Mouse (Mus musculus) forebrain, embryonic 12.5 days (tissue): ENCODE results near the gene Map3k11. TPM values are rescaled to one million over a fixed set of nuclear protein-coding genes. Genes with fewer than 3 reads are reported as not detected.
A peak's percentile ranks its signal among the peaks of the same experiment; 100 is the strongest.

Source experiments
- ATAC-seq: fragments of 200-750 bp; cut with Nextera tagmentation; 2 replicates; pipeline ENCODE4 v1.8.0; 2017; ENCODE audit warnings: moderate TSS enrichment; ENCODE audit not compliant: low FRiP score
- H3K27ac ChIP-seq: fragments of 300-500 bp; sonication (generic); 2 replicates; pipeline ENCODE4 v1.5.1; 2016; ENCODE audit warnings: mild to moderate bottlenecking
- H3K27me3 ChIP-seq: fragments of 300-500 bp; sonication (generic); 2 replicates; pipeline ENCODE4 v1.6.1; 2016; ENCODE audit warnings: mild to moderate bottlenecking
- H3K36me3 ChIP-seq: fragments of 300-500 bp; sonication (generic); replicated peaks from 2 replicates; pipeline ENCODE4 v1.6.1; 2016; ENCODE audit warnings: mild to moderate bottlenecking
- H3K4me1 ChIP-seq: fragments of 300-500 bp; sonication (generic); 2 replicates; pipeline ENCODE4 v1.6.1; 2016
- H3K4me2 ChIP-seq: fragments of 300-500 bp; sonication (generic); 2 replicates; pipeline ENCODE4 v1.6.1; 2016; ENCODE audit warnings: mild to moderate bottlenecking, moderate library complexity
- H3K4me3 ChIP-seq: fragments of 300-500 bp; sonication (generic); replicated peaks from 2 replicates; pipeline ENCODE4 v1.5.1; 2016; ENCODE audit warnings: mild to moderate bottlenecking
- H3K9ac ChIP-seq: fragments of 300-500 bp; sonication (generic); 2 replicates; pipeline ENCODE4 v1.6.1; 2016; ENCODE audit warnings: mild to moderate bottlenecking
- H3K9me3 ChIP-seq: fragments of 300-500 bp; sonication (generic); 2 replicates; pipeline ENCODE4 v1.6.1; 2016
- WGBS: fragments of 180-500 bp; shearing (Covaris S2); methylation state at CpG from one replicate; pipeline ENCODE4 v1.1.7; 2016; 5-methylcytosine and 5-hydroxymethylcytosine counted together
- polyA plus RNA-seq: library from polyadenylated mRNA; unstranded; fragments of >200 nt; fragmentation: Nextera tagmentation; extraction: Ambion mirVana; gene quantifications from 2 replicates; pipeline ENCODE4 v1.2.1, GENCODE M21; 2016

The Map3k11 gene
- polyA plus RNA-seq, 1 experiment from 2014 or later = 19.2 TPM

- Histone ChIP-seq H3K4me2 (peak within 1 kb of the TSS; percentile 98), H3K27me3 (peaks cover 4% of the 10 kb centered on the region; the same call in 1 of the 2 replicates), H3K9me3 (no peaks in the 10 kb centered on the region), H3K4me1 (peaks cover 64% of the 10 kb centered on the region), H3K4me3 (peak within 1 kb of the TSS; percentile 87), H3K9ac (peak within 1 kb of the TSS; percentile 97), H3K27ac (peak within 1 kb of the TSS; percentile 95), H3K36me3 (peaks cover 15% of the 10 kb centered on the region)
- under 1% methylated on average over 35 of the region's 37 CpGs for WGBS
- ATAC-seq = peak; percentile 82
Observed at GRCm38 (mm10) chr19:5729444-5729815, 40.9 kb downstream of the Map3k11 start, which contains the start of gene Fam89b. Gene Fam89b (minus strand): TSS chr19:5729653.

GRCm38 (mm10) chr19:5730314-5731186 lies 42.0 kb downstream of the Map3k11 start:
- Histone ChIP-seq H3K9me3 (no peaks in the 10 kb centered on the region), H3K4me1 (peaks cover 52% of the 10 kb centered on the region), H3K27me3 (peaks cover 13% of the 10 kb centered on the region; the same call in 1 of the 2 replicates), H3K9ac (peak overlapping the region; percentile 78; the same call in 1 of the 2 replicates), H3K4me3 (peak overlapping the region; percentile 77), H3K36me3 (peaks cover 4% of the 10 kb centered on the region), H3K4me2 (peak overlapping the region; percentile 98), H3K27ac (no peak overlapping the region)
- no peak for ATAC-seq
- WGBS = 74% methylated on average over 29 of the region's 29 CpGs

GRCm38 (mm10) chr19:5731264-5731978 lies 42.9 kb downstream of the Map3k11 start:
- H3K4me1 ChIP-seq = peaks cover 44% of the 10 kb centered on the region
- peak; percentile 88 for ATAC-seq
- H3K4me3 ChIP-seq = peak overlapping the region; percentile 77
- H3K9ac ChIP-seq = peak overlapping the region; percentile 78
- under 1% methylated on average over 47 of the region's 47 CpGs for WGBS
- peak overlapping the region; percentile 42; the same call in 1 of the 2 replicates for H3K27ac ChIP-seq
- H3K9me3 ChIP-seq = no peaks in the 10 kb centered on the region
- peaks cover 20% of the 10 kb centered on the region for H3K27me3 ChIP-seq
- no peaks in the 10 kb centered on the region for H3K36me3 ChIP-seq
- H3K4me2 ChIP-seq = peak overlapping the region; percentile 98

- Histone ChIP-seq H3K4me3 (no peak overlapping the region), H3K36me3 (no peaks in the 10 kb centered on the region), H3K27me3 (peaks cover 30% of the 10 kb centered on the region), H3K9me3 (no peaks in the 10 kb centered on the region), H3K4me2 (no peak overlapping the region), H3K27ac (no peak overlapping the region), H3K4me1 (peaks cover 21% of the 10 kb centered on the region), H3K9ac (no peak overlapping the region)
- 85% methylated on average over 9 of the region's 9 CpGs for WGBS
- ATAC-seq = no peak
Observed at GRCm38 (mm10) chr19:5734325-5734724, 45.8 kb downstream of the Map3k11 start.

GRCm38 (mm10) chr19:5739446-5739845 lies 50.9 kb downstream of the Map3k11 start:
- Histone ChIP-seq H3K4me1 (peaks cover 27% of the 10 kb centered on the region), H3K9me3 (no peaks in the 10 kb centered on the region), H3K4me2 (no peak overlapping the region), H3K27ac (no peak overlapping the region), H3K27me3 (peaks cover 68% of the 10 kb centered on the region), H3K9ac (no peak overlapping the region), H3K4me3 (no peak overlapping the region), H3K36me3 (no peaks in the 10 kb centered on the region)
- WGBS = 54% methylated on average over 2 of the region's 2 CpGs
- no peak for ATAC-seq

- H3K4me3 ChIP-seq = peak within 1 kb of the TSS; percentile 47
- H3K4me2 ChIP-seq = peak within 1 kb of the TSS; percentile 81
- peaks cover 31% of the 10 kb centered on the region for H3K4me1 ChIP-seq
- H3K36me3 ChIP-seq = no peaks in the 10 kb centered on the region
- WGBS = 12% methylated on average over 13 of the region's 14 CpGs
- H3K9ac ChIP-seq = peak within 1 kb of the TSS; percentile 73
- peak within 1 kb of the TSS; percentile 71 for H3K27ac ChIP-seq
- ATAC-seq = no peak
- H3K27me3 ChIP-seq = peaks cover 70% of the 10 kb centered on the region
- no peaks in the 10 kb centered on the region for H3K9me3 ChIP-seq
Observed at GRCm38 (mm10) chr19:5740320-5741317, 52.1 kb downstream of the Map3k11 start, which contains the start of gene Ltbp3. Gene Ltbp3 (plus strand): TSS chr19:5740904.

GRCm38 (mm10) chr19:5741641-5742240 lies 53.2 kb downstream of the Map3k11 start:
- H3K4me1 ChIP-seq = peaks cover 42% of the 10 kb centered on the region
- no peaks in the 10 kb centered on the region for H3K9me3 ChIP-seq
- H3K4me2 ChIP-seq = peak overlapping the region; percentile 81
- ATAC-seq = peak; percentile 72
- WGBS = under 1% methylated on average over 40 of the region's 55 CpGs
- peak overlapping the region; percentile 71 for H3K27ac ChIP-seq
- H3K36me3 ChIP-seq = no peaks in the 10 kb centered on the region
- peak overlapping the region; percentile 47 for H3K4me3 ChIP-seq
- H3K9ac ChIP-seq = peak overlapping the region; percentile 73
- peaks cover 71% of the 10 kb centered on the region for H3K27me3 ChIP-seq

GRCm38 (mm10) chr19:5742241-5742641 lies 53.7 kb downstream of the Map3k11 start:
- under 1% methylated on average over 32 of the region's 32 CpGs for WGBS
- ATAC-seq = peak; percentile 59
- Histone ChIP-seq H3K9ac (peak overlapping the region; percentile 73), H3K4me1 (peaks cover 47% of the 10 kb centered on the region), H3K27me3 (peaks cover 75% of the 10 kb centered on the region), H3K9me3 (no peaks in the 10 kb centered on the region), H3K4me3 (peak overlapping the region; percentile 47), H3K36me3 (no peaks in the 10 kb centered on the region), H3K27ac (peak overlapping the region; percentile 71), H3K4me2 (peak overlapping the region; percentile 81)

GRCm38 (mm10) chr19:5743576-5743975 lies 55.0 kb downstream of the Map3k11 start:
- H3K4me1 ChIP-seq = peaks cover 47% of the 10 kb centered on the region
- H3K4me2 ChIP-seq = peak overlapping the region; percentile 81; the same call in 1 of the 2 replicates
- WGBS = 65% methylated on average over 5 of the region's 5 CpGs

GRCm38 (mm10) chr19:5745756-5746710 lies 57.5 kb downstream of the Map3k11 start:
- Histone ChIP-seq H3K4me3 (peak overlapping the region; percentile 17), H3K9ac (peak overlapping the region; percentile 47), H3K36me3 (no peaks in the 10 kb centered on the region), H3K4me1 (peaks cover 42% of the 10 kb centered on the region), H3K4me2 (peak overlapping the region; percentile 55), H3K27ac (no peak overlapping the region), H3K27me3 (peaks cover 84% of the 10 kb centered on the region), H3K9me3 (no peaks in the 10 kb centered on the region)
- ATAC-seq = no peak
- 3% methylated on average over 35 of the region's 36 CpGs for WGBS

More at GRCm38 (mm10) chr19:5743576-5743975, 55.0 kb downstream of the Map3k11 start:
- Histone ChIP-seq H3K9ac (0 out of 2 replicates have a peak overlapping the region, but pooled peaks have one; percentile 4), H3K36me3 (no peaks in the 10 kb centered on the region), H3K27ac (no peak overlapping the region), H3K9me3 (no peaks in the 10 kb centered on the region), H3K4me3 (no peak overlapping the region), H3K27me3 (peaks cover 82% of the 10 kb centered on the region)
- ATAC-seq = no peak
